Mouse (Mus musculus): ENCODE measurements around the gene Xirp1.

- no peak for TF ChIP-seq CTCF (IDR thresholded peaks at IDR 0.05; ENCODE audit: low read depth, low read length)
- TF ChIP-seq POLR2A (IDR thresholded peaks at IDR 0.05; ENCODE audit: extremely low read depth, insufficient read depth, low read length): no peak
These were observed 40.9 kb upstream of the Xirp1 start for GRCm38 (mm10) chr9:120064317-120064716.
